Mouse (Mus musculus): ENCODE data around the gene Zfp677. TPM values are rescaled to one million over a fixed set of nuclear protein-coding genes. Genes with fewer than 3 reads are reported as not detected.
"Not testable (repeated sequence)": the region's sequence is repeated elsewhere in the genome, so short reads cannot be mapped to it uniquely, and the experiment has no call there.

Gene Zfp677
- polyA plus RNA-seq (2014; fragmentation: Nextera tagmentation; extraction: Ambion mirVana): 3.1 and 4.0 TPM in 2 replicates

DNA sequence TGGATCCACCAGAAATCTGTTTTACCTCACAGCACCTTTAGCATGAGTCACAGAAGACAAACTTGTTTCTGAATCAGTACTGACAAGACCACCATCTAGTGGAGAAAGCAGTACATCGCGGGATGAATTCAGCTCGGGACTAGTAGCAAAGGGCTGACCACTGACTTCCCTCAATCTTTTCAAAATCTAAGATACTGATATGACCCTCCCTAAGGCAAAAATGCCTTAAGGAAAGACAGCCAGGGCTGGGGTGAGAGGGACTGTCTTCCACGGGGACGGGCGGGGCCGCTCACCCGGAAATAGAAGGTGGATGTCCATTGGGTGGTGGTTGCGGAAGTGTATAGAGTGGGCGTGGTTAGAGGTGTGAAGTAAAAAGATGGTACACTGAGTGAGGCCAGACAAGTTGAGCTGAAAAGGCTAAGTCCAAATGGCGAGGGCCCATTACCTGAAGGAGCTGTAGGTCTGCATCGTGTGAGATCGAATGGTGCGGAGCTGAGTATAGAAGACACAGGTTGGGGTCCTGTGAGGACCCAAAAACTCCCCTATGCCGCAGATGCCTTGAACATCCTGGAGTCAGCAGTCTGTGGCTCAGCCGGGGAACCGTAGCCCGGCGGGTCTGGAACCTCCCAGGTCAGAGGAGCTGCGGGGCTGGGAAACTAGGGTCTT is at the start of gene Zfp677:
Gene Zfp677 (plus strand): TSS at position 358 of the 666 bp plus-strand sequence.
- Histone ChIP-seq H3K4me2 (replicated peaks; ENCODE audit: low read depth, low read length) (peak within 1 kb of the TSS; percentile 76), H3K9me3 (ENCODE audit: control insufficient read depth, low read length) (no peaks in the 10 kb centered on the region), H3K36me3 (ENCODE audit: control insufficient read depth, insufficient read depth, low read length) (no peaks in the 10 kb centered on the region), H3K27me3 (ENCODE audit: control insufficient read depth, insufficient read depth, low read length) (no peaks in the 10 kb centered on the region), H3K4me3 (ENCODE audit: low read depth, low read length) (peak within 1 kb of the TSS; percentile 42), H3K27ac (ENCODE audit: low read depth, low read length) (no peak within 1 kb of the TSS), H3K9ac (ENCODE audit: low read depth, low read length) (peak within 1 kb of the TSS; percentile 44), H3K4me1 (replicated peaks; ENCODE audit: control insufficient read depth, insufficient read depth, low read length) (no peaks in the 10 kb centered on the region)
- 6% methylated on average over 20 of the region's 20 CpGs for WGBS
- peak; percentile 99 for ATAC-seq (ENCODE audit: low FRiP score)
- peak; percentile 71 for DNase-seq (ENCODE audit: low spot score)

DNA sequence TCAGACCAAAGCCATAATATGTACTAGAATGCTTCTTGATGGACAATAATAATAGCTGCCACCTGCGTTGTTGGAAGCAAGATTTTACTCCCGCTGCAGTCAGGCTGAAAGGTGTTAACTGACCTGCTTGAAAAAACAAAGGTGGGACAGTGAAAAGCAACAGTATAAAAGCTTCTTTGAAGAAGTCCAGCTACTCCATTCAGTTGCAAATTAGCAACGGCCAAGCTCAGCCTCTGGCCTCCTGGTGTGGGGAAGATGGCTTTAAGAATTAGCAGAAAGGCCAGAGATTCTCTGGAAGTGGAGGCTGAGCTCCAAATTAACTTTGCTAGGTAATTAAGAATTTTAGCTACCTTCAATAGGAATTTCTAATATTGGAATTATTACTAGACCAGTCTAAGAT is 15.5 kb upstream of the Zfp677 start:
- H3K4me1 ChIP-seq (replicated peaks; ENCODE audit: control insufficient read depth, insufficient read depth, low read length); H3K27ac ChIP-seq (ENCODE audit: low read depth, low read length); H3K9ac ChIP-seq (ENCODE audit: low read depth, low read length); ATAC-seq (ENCODE audit: low FRiP score); DNase-seq (ENCODE audit: low spot score); H3K4me3 ChIP-seq (ENCODE audit: low read depth, low read length); H3K9me3 ChIP-seq (ENCODE audit: control insufficient read depth, low read length); H3K4me2 ChIP-seq (replicated peaks; ENCODE audit: low read depth, low read length); H3K36me3 ChIP-seq (ENCODE audit: control insufficient read depth, insufficient read depth, low read length); H3K27me3 ChIP-seq (ENCODE audit: control insufficient read depth, insufficient read depth, low read length): not testable (repeated sequence)
- WGBS: 9% methylated on average over 3 of the region's 3 CpGs

DNA sequence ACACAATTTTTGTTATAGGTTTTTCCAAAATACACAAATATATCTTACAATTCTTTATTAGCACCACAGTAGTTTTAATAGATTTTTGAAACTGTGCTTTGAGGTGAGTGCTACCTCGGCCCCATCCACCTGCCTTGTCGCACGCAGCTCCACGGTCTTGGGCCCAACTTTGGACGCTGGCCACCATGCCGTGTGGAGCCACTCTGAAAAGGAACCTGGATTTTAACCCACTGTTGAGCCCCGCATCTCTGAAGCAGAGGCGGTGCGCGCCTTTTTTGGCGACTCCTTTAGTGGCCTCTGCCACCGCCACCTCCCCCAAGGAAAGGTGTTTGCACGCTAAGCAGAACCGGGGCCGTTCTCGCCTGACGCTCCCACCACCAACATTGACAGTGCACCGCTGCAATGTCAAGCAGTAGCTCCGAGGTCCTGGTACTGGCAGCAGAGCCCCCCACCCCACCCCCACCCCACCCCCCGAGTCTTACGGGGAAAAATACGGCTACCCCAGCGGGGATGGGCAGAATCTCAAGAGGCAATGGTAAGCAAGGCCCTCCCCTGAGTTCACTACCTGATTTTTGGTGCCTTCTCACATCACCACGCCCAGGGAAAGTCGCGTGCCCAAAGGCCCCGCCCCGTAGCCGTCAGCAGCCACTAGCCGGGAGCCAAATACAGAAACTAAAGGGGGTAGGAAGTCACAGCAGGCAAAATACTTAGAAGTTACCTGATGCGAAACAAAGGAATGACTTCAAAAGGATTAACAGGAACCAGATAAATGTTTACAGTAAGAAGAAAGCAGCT is 13.4 kb upstream of the Zfp677 start:
- 14% methylated on average over 31 of the region's 31 CpGs for WGBS
- H3K9me3 ChIP-seq (ENCODE audit: control insufficient read depth, low read length): no peaks in the 10 kb centered on the region
- no peak overlapping the region for H3K27ac ChIP-seq (ENCODE audit: low read depth, low read length)
- peak overlapping the region; percentile 49 for H3K4me2 ChIP-seq (replicated peaks; ENCODE audit: low read depth, low read length)
- H3K36me3 ChIP-seq (ENCODE audit: control insufficient read depth, insufficient read depth, low read length): no peaks in the 10 kb centered on the region
- no peaks in the 10 kb centered on the region for H3K4me1 ChIP-seq (replicated peaks; ENCODE audit: control insufficient read depth, insufficient read depth, low read length)
- peak overlapping the region; percentile 29 for H3K4me3 ChIP-seq (ENCODE audit: low read depth, low read length)
- DNase-seq (ENCODE audit: low spot score) (peak; percentile 13), ATAC-seq (ENCODE audit: low FRiP score) (peak; percentile 43; the same call in 1 of the 2 replicates)
- H3K9ac ChIP-seq (ENCODE audit: low read depth, low read length): peak overlapping the region; percentile 19; the same call in 1 of the 2 replicates
- H3K27me3 ChIP-seq (ENCODE audit: control insufficient read depth, insufficient read depth, low read length): no peaks in the 10 kb centered on the region

DNA sequence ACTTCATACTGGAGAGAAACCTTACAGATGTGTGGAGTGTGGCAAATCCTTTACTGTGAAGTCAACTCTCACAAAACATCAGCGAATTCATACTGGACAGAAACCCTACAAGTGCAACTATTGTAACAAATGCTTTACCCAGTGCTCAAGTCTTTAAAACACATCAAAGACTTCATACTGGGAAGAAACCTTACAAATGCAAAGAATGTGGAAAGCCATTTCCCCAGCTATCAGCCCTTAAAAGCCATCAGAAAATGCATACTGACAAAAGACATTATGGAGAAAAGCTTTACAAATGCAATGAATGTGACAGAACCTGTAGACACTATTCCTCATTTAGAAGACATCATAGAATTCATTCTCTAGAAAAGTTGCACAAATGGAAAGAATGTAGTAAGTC is 8.2 kb upstream of the Zfp677 start:
- H3K4me2 ChIP-seq (replicated peaks; ENCODE audit: low read depth, low read length): no peak overlapping the region
- no peaks in the 10 kb centered on the region for H3K27me3 ChIP-seq (ENCODE audit: control insufficient read depth, insufficient read depth, low read length)
- H3K36me3 ChIP-seq (ENCODE audit: control insufficient read depth, insufficient read depth, low read length): no peaks in the 10 kb centered on the region
- H3K4me1 ChIP-seq (replicated peaks; ENCODE audit: control insufficient read depth, insufficient read depth, low read length): no peaks in the 10 kb centered on the region
- no peak overlapping the region for H3K4me3 ChIP-seq (ENCODE audit: low read depth, low read length)
- ATAC-seq (ENCODE audit: low FRiP score): no peak
- no peak overlapping the region for H3K9ac ChIP-seq (ENCODE audit: low read depth, low read length)
- no peak for DNase-seq (ENCODE audit: low spot score)
- H3K27ac ChIP-seq (ENCODE audit: low read depth, low read length): no peak overlapping the region
- 61% methylated on average over 1 of the region's 1 CpGs for WGBS
- no peaks in the 10 kb centered on the region for H3K9me3 ChIP-seq (ENCODE audit: control insufficient read depth, low read length)

DNA sequence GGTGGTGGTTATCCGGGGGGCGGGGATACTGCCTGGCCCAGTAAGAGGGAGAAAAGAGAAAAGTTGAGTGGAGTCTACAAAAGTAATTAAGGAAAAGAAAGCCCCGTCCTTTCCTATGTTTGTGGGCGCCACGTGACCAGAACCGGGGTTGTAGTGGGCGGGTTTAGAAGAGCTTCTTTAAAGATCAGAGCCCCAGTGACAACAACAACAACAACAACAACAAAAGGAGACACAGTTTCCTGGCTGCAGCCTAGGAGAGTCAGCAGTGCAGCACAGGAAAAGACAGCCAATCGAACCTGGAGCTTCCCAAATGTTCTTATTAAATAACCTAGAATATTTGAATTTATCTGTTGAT is 486 bp downstream of the Zfp677 start:
- no peaks in the 10 kb centered on the region for H3K9me3 ChIP-seq (ENCODE audit: control insufficient read depth, low read length)
- H3K27me3 ChIP-seq (ENCODE audit: control insufficient read depth, insufficient read depth, low read length): no peaks in the 10 kb centered on the region
- no peaks in the 10 kb centered on the region for H3K4me1 ChIP-seq (replicated peaks; ENCODE audit: control insufficient read depth, insufficient read depth, low read length)
- H3K27ac ChIP-seq (ENCODE audit: low read depth, low read length): no peak overlapping the region
- H3K36me3 ChIP-seq (ENCODE audit: control insufficient read depth, insufficient read depth, low read length): no peaks in the 10 kb centered on the region
- H3K9ac ChIP-seq (ENCODE audit: low read depth, low read length): peak overlapping the region; percentile 34; the same call in 1 of the 2 replicates
- ATAC-seq (ENCODE audit: low FRiP score): peak; percentile 49; the same call in 1 of the 2 replicates
- peak overlapping the region; percentile 76 for H3K4me2 ChIP-seq (replicated peaks; ENCODE audit: low read depth, low read length)
- 17% methylated on average over 8 of the region's 8 CpGs for WGBS
- no peak for DNase-seq (ENCODE audit: low spot score)
- peak overlapping the region; percentile 42 for H3K4me3 ChIP-seq (ENCODE audit: low read depth, low read length)

DNA sequence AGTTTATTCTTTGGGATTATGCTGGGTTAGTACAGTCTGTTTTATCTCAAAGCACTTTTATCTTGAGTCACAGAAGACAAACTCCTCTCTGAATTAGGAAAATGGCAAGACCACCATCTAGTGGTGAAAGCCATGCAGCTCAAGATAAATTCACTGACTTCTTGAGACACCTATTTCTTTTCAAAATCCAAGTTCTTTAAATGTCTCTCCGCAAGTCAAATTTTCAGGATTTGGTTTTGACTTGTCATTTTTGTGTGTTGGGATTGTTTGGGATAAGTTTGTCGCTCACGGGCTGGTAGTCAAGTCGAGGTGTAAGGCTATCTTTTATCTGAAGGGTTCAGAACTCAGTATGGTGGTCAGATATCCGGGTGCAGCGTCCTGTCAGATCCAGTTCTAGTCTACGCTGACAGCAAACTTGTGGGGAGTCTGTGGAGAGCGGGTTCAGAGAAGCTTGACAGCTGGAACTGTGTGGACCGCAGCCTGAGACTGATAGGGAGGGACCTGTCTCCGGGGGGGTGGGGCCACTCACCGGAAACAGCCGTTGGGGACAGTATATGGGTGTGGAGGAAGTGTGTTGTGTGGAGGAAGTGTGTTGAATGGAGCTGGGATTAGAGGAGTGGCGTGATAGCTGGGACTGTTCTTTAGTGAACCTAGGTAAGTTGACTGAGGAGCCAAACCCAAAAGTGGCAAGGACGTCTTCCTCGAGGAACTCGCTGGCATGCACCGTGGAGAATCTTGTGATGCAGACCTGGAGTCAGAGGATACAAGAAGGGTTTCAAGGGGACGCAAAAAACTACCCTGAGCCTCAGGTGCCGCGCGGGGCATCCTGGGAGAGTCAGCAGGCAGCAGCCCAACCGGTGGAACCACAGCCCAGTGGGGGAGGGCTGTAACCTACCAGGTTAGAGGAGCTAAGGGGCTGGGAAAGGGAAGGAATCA is 39.4 kb downstream of the Zfp677 start, which contains the start of gene Zfp54:
Gene Zfp54 (plus strand): TSS at position 564 of the 936 bp plus-strand sequence.
- H3K9ac ChIP-seq (ENCODE audit: low read depth, low read length): peak within 1 kb of the TSS; percentile 49
- H3K27ac ChIP-seq (ENCODE audit: low read depth, low read length): no peak within 1 kb of the TSS

DNA sequence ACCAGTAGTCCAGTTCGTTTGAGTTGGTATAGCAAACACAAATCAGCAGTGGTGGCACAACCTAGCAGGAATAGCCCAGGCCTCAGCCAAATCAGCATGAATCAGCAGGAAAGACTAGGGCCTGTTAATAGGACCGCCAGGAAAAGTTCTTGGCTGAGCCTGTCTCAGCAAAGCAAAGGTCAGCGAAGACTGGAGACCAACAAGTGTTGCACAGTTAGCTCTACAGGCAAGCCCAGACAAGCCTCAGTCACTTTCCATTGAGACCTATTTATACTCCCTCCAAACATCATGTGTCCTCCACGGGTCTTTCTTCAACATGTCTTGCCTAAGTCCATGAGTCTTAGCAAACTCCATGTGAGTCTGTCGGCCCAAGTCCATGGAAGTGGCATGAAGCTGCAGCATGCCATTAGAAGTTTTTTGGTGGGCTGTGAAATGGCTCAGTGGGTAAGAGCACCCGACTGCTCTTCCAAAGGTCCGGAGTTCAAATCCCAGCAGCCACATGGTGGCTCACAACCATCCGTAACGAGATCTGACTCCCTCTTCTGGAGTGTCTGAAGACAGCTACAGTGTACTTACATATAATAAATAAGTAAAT is 55.4 kb downstream of the Zfp677 start:
- whole genome bisulfite sequencing: 81% methylated on average over 9 of the region's 9 CpGs
- not testable (repeated sequence) for DNase-seq (ENCODE audit: low spot score); H3K4me1 ChIP-seq (replicated peaks; ENCODE audit: control insufficient read depth, insufficient read depth, low read length); H3K9me3 ChIP-seq (ENCODE audit: control insufficient read depth, low read length); ATAC-seq (ENCODE audit: low FRiP score); H3K4me3 ChIP-seq (ENCODE audit: low read depth, low read length); H3K27ac ChIP-seq (ENCODE audit: low read depth, low read length); H3K4me2 ChIP-seq (replicated peaks; ENCODE audit: low read depth, low read length); H3K27me3 ChIP-seq (ENCODE audit: control insufficient read depth, insufficient read depth, low read length); H3K9ac ChIP-seq (ENCODE audit: low read depth, low read length); H3K36me3 ChIP-seq (ENCODE audit: control insufficient read depth, insufficient read depth, low read length)

More for the DNA sequence above, 39.4 kb downstream of the Zfp677 start, which contains the start of gene Zfp54:
- Histone ChIP-seq H3K4me1 (replicated peaks; ENCODE audit: control insufficient read depth, insufficient read depth, low read length) (no peaks in the 10 kb centered on the region), H3K36me3 (ENCODE audit: control insufficient read depth, insufficient read depth, low read length) (no peaks in the 10 kb centered on the region), H3K9me3 (ENCODE audit: control insufficient read depth, low read length) (no peaks in the 10 kb centered on the region), H3K4me2 (replicated peaks; ENCODE audit: low read depth, low read length) (peak within 1 kb of the TSS; percentile 82), H3K27me3 (ENCODE audit: control insufficient read depth, insufficient read depth, low read length) (no peaks in the 10 kb centered on the region), H3K4me3 (ENCODE audit: low read depth, low read length) (peak within 1 kb of the TSS; percentile 42)
- 1% methylated on average over 22 of the region's 22 CpGs for WGBS
- peak; percentile 98 for ATAC-seq (ENCODE audit: low FRiP score)
- peak; percentile 64 for DNase-seq (ENCODE audit: low spot score)

Data from hindbrain, embryonic 11.5 days (tissue).